Mouse (Mus musculus) heart, postnatal 0 days (tissue): ENCODE measurements at regions not wholly inside any gene's neighbourhood (a gene's known extent, or its start where the extent isn't known, plus 50 kb on each side); places are given as distances from the start of the nearest gene placed in this dataset.

Experiments used
- ATAC-seq: fragments of 200-750 bp; cut with Nextera tagmentation; 2 replicates; pipeline ENCODE4 v1.8.0; 2017; ENCODE audit warnings: low read depth, moderate number of reproducible peaks, moderate library complexity; ENCODE audit not compliant: insufficient read depth
- DNase-seq: peaks from one replicate; pipeline ENCODE4 v3.0.0-alpha.2; 2016; ENCODE audit warnings: low spot score
- H3K27ac ChIP-seq: fragments of 300-500 bp; sonication (generic); 2 replicates; pipeline ENCODE4 v1.5.1; 2014; ENCODE audit warnings: low read depth, mild to moderate bottlenecking
- H3K27me3 ChIP-seq: fragments of 300-500 bp; sonication (generic); 2 replicates; pipeline ENCODE4 v1.6.1; 2014; ENCODE audit warnings: low read length, mixed read lengths; ENCODE audit not compliant: control insufficient read depth, insufficient read depth
- H3K36me3 ChIP-seq: fragments of 300-500 bp; sonication (generic); replicated peaks from 2 replicates; pipeline ENCODE4 v1.6.1; 2014; ENCODE audit warnings: low read length, mixed read lengths; ENCODE audit not compliant: control insufficient read depth, insufficient read depth
- H3K4me1 ChIP-seq: fragments of 300-500 bp; sonication (generic); 2 replicates; pipeline ENCODE4 v1.6.1; 2014; ENCODE audit warnings: antibody characterized with exemption; ENCODE audit not compliant: control insufficient read depth, insufficient read depth
- H3K4me2 ChIP-seq: fragments of 300-500 bp; sonication (generic); 2 replicates; pipeline ENCODE4 v1.6.1; 2014; ENCODE audit warnings: low read depth, mild to moderate bottlenecking, low read length, moderate library complexity
- H3K4me3 ChIP-seq: fragments of 300-500 bp; sonication (generic); 2 replicates; pipeline ENCODE4 v1.5.1; 2014; ENCODE audit warnings: low read depth, low read length
- H3K9ac ChIP-seq: fragments of 300-500 bp; sonication (generic); replicated peaks from 2 replicates; pipeline ENCODE4 v1.6.1; 2014; ENCODE audit warnings: low read depth, low read length, mixed read lengths
- H3K9me3 ChIP-seq: fragments of 300-500 bp; sonication (generic); replicated peaks from 2 replicates; pipeline ENCODE4 v1.6.1; 2016; ENCODE audit warnings: low read length; ENCODE audit not compliant: control insufficient read depth
- CTCF ChIP-seq: IDR thresholded peaks from 2 replicates; pipeline ENCODE4 v1.5.1; 2016; ENCODE audit warnings: antibody characterized with exemption, control low read depth, low read depth
- EP300 ChIP-seq: IDR thresholded peaks from 2 replicates; pipeline ENCODE4 v1.6.1; 2016; ENCODE audit warnings: antibody characterized with exemption, low read depth
- WGBS: fragments of 180-500 bp; shearing (Covaris S2); extraction: QIAGEN DNeasy Blood & Tissue Kit; methylation state at CpG from one replicate; pipeline ENCODE4 v1.1.7; 2014; 5-methylcytosine and 5-hydroxymethylcytosine counted together

GRCm38 (mm10) chr1:183671541-183671940 lies 253.5 kb downstream of the Hhipl2 start:
- Histone ChIP-seq H3K9ac (no peak overlapping the region), H3K27me3 (no peaks in the 10 kb centered on the region), H3K9me3 (peaks cover 7% of the 10 kb centered on the region; the same call in 1 of the 2 replicates), H3K4me3 (no peak overlapping the region), H3K4me2 (no peak overlapping the region), H3K4me1 (no peaks in the 10 kb centered on the region), H3K36me3 (no peaks in the 10 kb centered on the region), H3K27ac (no peak overlapping the region)
- no peak; the same call in 1 of the 2 replicates for ATAC-seq
- TF ChIP-seq CTCF (no peak), EP300 (no peak)
- DNase-seq = peak; percentile 18
- 65% methylated on average over 4 of the region's 4 CpGs for WGBS

GRCm38 (mm10) chr1:183672521-183672920 lies 254.5 kb downstream of the Hhipl2 start:
- Histone ChIP-seq H3K9ac (no peak overlapping the region), H3K4me2 (no peak overlapping the region), H3K36me3 (no peaks in the 10 kb centered on the region), H3K4me1 (no peaks in the 10 kb centered on the region), H3K4me3 (no peak overlapping the region), H3K9me3 (no peaks in the 10 kb centered on the region), H3K27me3 (no peaks in the 10 kb centered on the region), H3K27ac (no peak overlapping the region)
- WGBS = 48% methylated on average over 5 of the region's 5 CpGs
- TF ChIP-seq EP300 = no peak
- TF ChIP-seq CTCF = no peak
- DNase-seq = peak; percentile 20
- ATAC-seq = no peak; the same call in 1 of the 2 replicates

GRCm38 (mm10) chr1:183677585-183677984 lies 259.6 kb downstream of the Hhipl2 start:
- ATAC-seq = no peak
- Histone ChIP-seq H3K9me3 (no peaks in the 10 kb centered on the region), H3K27ac (no peak overlapping the region), H3K4me2 (no peak overlapping the region), H3K9ac (no peak overlapping the region), H3K4me1 (no peaks in the 10 kb centered on the region), H3K36me3 (no peaks in the 10 kb centered on the region), H3K4me3 (no peak overlapping the region), H3K27me3 (no peaks in the 10 kb centered on the region)
- no peak for TF ChIP-seq CTCF
- no peak for TF ChIP-seq EP300
- no peak for DNase-seq
- 88% methylated on average over 4 of the region's 4 CpGs for WGBS

- 22% methylated on average over 11 of the region's 11 CpGs for WGBS
- ATAC-seq (no peak; the same call in 1 of the 2 replicates), DNase-seq (peak; percentile 53)
- H3K4me3 ChIP-seq = no peak overlapping the region
- no peak for TF ChIP-seq EP300
- TF ChIP-seq CTCF = no peak
- H3K36me3 ChIP-seq = no peaks in the 10 kb centered on the region
- no peak overlapping the region for H3K9ac ChIP-seq
- H3K4me1 ChIP-seq = no peaks in the 10 kb centered on the region
- no peak overlapping the region for H3K27ac ChIP-seq
- H3K4me2 ChIP-seq = peak overlapping the region; percentile 34
- H3K27me3 ChIP-seq = no peaks in the 10 kb centered on the region
- no peaks in the 10 kb centered on the region for H3K9me3 ChIP-seq
These were observed 261.9 kb downstream of the Hhipl2 start for GRCm38 (mm10) chr1:183679949-183680348.

DNA sequence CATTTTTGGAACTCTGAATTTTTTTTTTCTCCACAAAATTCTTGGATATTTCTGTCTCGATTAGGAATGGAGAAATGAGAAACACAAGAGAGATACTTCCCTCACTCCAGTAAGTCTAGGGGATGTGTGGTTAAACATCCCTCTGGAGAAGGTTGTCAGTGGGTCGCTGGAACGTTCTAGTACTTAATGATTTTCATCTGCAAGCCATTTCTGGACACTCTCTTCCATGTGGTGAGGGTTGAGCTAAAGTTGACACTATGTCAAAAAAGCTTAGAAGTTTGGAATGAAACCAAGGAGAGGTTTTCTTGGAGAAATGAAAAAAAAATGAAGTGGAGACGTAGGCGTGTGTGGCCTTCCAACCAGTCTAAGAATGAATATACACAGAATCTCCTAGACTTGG lies 268.0 kb downstream of the Hhipl2 start:
- Histone ChIP-seq H3K27ac (no peak overlapping the region), H3K9ac (no peak overlapping the region), H3K9me3 (no peaks in the 10 kb centered on the region), H3K4me3 (no peak overlapping the region), H3K4me1 (no peaks in the 10 kb centered on the region), H3K4me2 (no peak overlapping the region), H3K27me3 (no peaks in the 10 kb centered on the region), H3K36me3 (no peaks in the 10 kb centered on the region)
- no peak for TF ChIP-seq EP300
- no peak for TF ChIP-seq CTCF
- ATAC-seq = no peak
- WGBS = 80% methylated on average over 5 of the region's 5 CpGs
- no peak for DNase-seq

DNA sequence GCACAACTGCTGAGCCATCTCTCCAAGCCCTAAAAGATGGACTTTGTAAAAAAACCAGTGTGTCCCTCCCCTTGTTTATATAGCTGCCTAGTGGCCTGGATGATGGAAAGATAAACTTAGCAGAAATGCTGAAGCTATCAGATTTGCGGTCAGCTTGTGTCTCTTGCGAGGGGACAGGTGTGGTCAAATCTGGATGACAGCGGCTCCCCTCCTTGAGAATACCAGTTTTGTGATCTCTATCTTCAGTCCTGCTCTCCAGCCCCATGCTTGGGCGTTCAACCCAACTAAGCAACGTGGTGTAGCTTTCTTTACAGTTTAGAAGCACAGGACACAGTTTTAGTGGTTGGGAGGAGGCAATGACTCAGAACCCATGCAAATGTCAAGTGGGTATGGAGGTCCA lies 274.7 kb downstream of the Hhipl2 start:
- no peak for DNase-seq

More for the DNA sequence above, 274.7 kb downstream of the Hhipl2 start:
- no peaks in the 10 kb centered on the region for H3K9me3 ChIP-seq
- WGBS = 73% methylated on average over 5 of the region's 5 CpGs
- H3K4me1 ChIP-seq = no peaks in the 10 kb centered on the region
- no peak overlapping the region for H3K9ac ChIP-seq
- TF ChIP-seq CTCF = no peak
- H3K27ac ChIP-seq = no peak overlapping the region
- no peak overlapping the region for H3K4me3 ChIP-seq
- ATAC-seq = no peak
- no peak overlapping the region for H3K4me2 ChIP-seq
- H3K36me3 ChIP-seq = no peaks in the 10 kb centered on the region
- no peaks in the 10 kb centered on the region for H3K27me3 ChIP-seq
